Mouse (Mus musculus) liver, postnatal 0 days (tissue): ENCODE data around the gene Gm44805. TPM values are rescaled to one million over a fixed set of nuclear protein-coding genes. Genes with fewer than 3 reads are reported as not detected.

ENCODE experiments used
- ATAC-seq: fragments of 200-750 bp; cut with Nextera tagmentation; 2 replicates; pipeline ENCODE4 v1.8.0; 2017; ENCODE audit warnings: mild to moderate bottlenecking, moderate library complexity
- DNase-seq: peaks from one replicate; pipeline ENCODE4 v3.0.0-alpha.2; 2016
- H3K27ac ChIP-seq: fragments of 300-500 bp; sonication (generic); 2 replicates; pipeline ENCODE4 v1.5.1; 2014; ENCODE audit warnings: antibody characterized with exemption, moderate library complexity, mild to moderate bottlenecking, low read depth
- H3K27me3 ChIP-seq: fragments of 300-500 bp; sonication (generic); 2 replicates; pipeline ENCODE4 v1.6.1; 2014; ENCODE audit warnings: low read length, control low read depth, mixed read lengths; ENCODE audit not compliant: insufficient read depth
- H3K36me3 ChIP-seq: fragments of 300-500 bp; sonication (generic); replicated peaks from 2 replicates; pipeline ENCODE4 v1.6.1; 2014; ENCODE audit warnings: mild to moderate bottlenecking, control low read depth, low read length, moderate library complexity, mixed read lengths; ENCODE audit not compliant: insufficient read depth
- H3K4me1 ChIP-seq: fragments of 300-500 bp; sonication (generic); 2 replicates; pipeline ENCODE4 v1.6.1; 2014; ENCODE audit warnings: antibody characterized with exemption, mild to moderate bottlenecking, control low read depth; ENCODE audit not compliant: insufficient read depth
- H3K4me2 ChIP-seq: fragments of 300-500 bp; sonication (generic); 2 replicates; pipeline ENCODE4 v1.6.1; 2014; ENCODE audit warnings: low read depth, mild to moderate bottlenecking, low read length, moderate library complexity, mixed read lengths
- H3K4me3 ChIP-seq: fragments of 300-500 bp; sonication (generic); 2 replicates; pipeline ENCODE4 v1.5.1; 2014; ENCODE audit warnings: low read depth, low read length
- H3K9ac ChIP-seq: fragments of 300-500 bp; sonication (generic); replicated peaks from 2 replicates; pipeline ENCODE4 v1.6.1; 2014; ENCODE audit warnings: mild to moderate bottlenecking, moderate library complexity
- H3K9me3 ChIP-seq: fragments of 300-500 bp; sonication (generic); 2 replicates; pipeline ENCODE4 v1.6.1; 2016; ENCODE audit warnings: mild to moderate bottlenecking, control low read depth, low read length, mixed read lengths
- CTCF ChIP-seq: sonication (generic); IDR thresholded peaks from 2 replicates; pipeline ENCODE4 v1.5.1; 2016; ENCODE audit warnings: antibody characterized with exemption, low read depth
- EP300 ChIP-seq: IDR thresholded peaks from 2 replicates; pipeline ENCODE4 v1.6.1; 2016; ENCODE audit warnings: antibody characterized with exemption, low read depth, mild to moderate bottlenecking
- WGBS: fragments of 180-500 bp; shearing (Covaris S2); extraction: QIAGEN DNeasy Blood & Tissue Kit; methylation state at CpG from one replicate; pipeline ENCODE4 v1.1.7; 2014; ENCODE audit not compliant: insufficient replicate concordance; 5-methylcytosine and 5-hydroxymethylcytosine counted together
- polyA plus RNA-seq: library from polyadenylated mRNA; unstranded; fragments of >200 nt; fragmentation: Nextera tagmentation; extraction: Ambion mirVana; gene quantifications from 2 replicates; pipeline ENCODE4 v1.2.1, GENCODE M21; 2015

Gm44805 gene
- polyA plus RNA-seq, 1 experiment from 2014 or later = 187 TPM

DNA sequence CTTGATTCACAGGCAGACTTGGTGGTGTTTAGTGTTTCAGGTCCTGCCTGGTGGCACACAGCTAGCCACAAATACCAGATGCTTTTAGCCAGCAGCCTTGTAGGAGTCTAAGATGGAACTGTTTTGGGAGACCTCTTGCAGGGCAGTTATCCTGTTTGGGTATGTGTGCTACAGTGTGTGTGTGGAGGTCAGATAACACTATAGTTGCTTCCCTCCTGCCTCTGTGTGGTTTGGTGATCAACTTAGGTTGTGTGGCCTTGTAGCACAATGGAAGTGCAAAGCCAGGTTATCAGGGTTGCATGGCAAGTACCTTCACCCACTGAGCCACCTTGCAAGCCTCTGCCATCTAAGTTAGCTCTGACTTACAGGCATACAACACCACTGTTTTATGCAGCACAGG lies 48.5 kb downstream of the Gm44805 start:
- H3K9ac ChIP-seq = no peak overlapping the region
- H3K27me3 ChIP-seq = no peaks in the 10 kb centered on the region
- peak overlapping the region; percentile 4; the same call in 1 of the 2 replicates for H3K4me2 ChIP-seq
- ATAC-seq (no peak), DNase-seq (no peak)
- H3K4me1 ChIP-seq = peaks cover 16% of the 10 kb centered on the region
- no peaks in the 10 kb centered on the region for H3K9me3 ChIP-seq
- TF ChIP-seq EP300 (peak; percentile 55), CTCF (no peak)
- peaks cover 47% of the 10 kb centered on the region for H3K36me3 ChIP-seq
- peak overlapping the region; percentile 22; the same call in 1 of the 2 replicates for H3K27ac ChIP-seq
- no peak overlapping the region for H3K4me3 ChIP-seq

DNA sequence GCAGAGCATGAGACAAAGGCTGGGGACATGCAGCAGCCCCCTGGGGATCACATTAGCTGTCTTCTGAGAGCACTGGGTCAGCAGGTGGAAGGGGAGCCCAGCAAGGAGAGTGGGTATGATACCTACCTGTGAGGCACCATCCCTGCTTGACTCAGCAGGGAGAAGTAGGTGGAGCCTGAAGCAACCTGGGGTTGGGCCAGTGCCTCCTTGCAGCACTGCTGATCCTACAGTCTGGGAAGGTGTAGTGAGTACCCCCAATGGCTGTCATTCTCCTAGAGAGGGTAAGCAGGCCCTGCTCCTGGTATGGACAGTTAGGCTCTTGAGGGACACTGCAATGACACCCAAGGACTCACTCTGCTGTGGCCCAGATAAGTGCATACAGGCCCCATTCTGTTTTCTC lies 48.9 kb downstream of the Gm44805 start:
- Histone ChIP-seq H3K27ac (peak overlapping the region; percentile 22; the same call in 1 of the 2 replicates), H3K4me3 (no peak overlapping the region), H3K36me3 (peaks cover 42% of the 10 kb centered on the region), H3K4me1 (peaks cover 17% of the 10 kb centered on the region), H3K4me2 (peak overlapping the region; percentile 4; the same call in 1 of the 2 replicates), H3K9ac (no peak overlapping the region), H3K9me3 (no peaks in the 10 kb centered on the region), H3K27me3 (no peaks in the 10 kb centered on the region)
- TF ChIP-seq EP300 (no peak), CTCF (no peak)
- ATAC-seq (no peak), DNase-seq (no peak)

DNA sequence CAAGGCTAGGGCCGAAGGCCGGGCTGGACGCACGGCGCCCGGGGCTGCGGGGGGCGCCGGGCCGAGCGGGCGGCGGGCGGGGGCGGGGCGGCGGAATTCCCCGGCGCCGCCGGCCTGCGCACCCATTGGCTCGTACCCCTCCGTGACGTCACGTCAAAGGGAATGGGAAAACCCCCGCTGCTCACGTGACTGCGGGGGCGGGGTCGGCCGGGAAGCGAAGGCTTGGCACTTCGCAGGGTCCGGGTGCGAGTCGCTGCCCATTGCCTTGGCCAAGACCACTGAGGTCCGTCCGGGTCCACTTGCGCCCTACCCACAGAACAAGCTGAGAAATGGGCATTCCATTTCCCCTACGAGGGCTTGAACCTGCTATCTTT lies 51.9 kb downstream of the Gm44805 start, which contains the start of gene Relb:
Gene Relb, minus strand, starts transcription at position 78 of the 374 bp plus-strand sequence.
- Histone ChIP-seq H3K27ac (peak within 1 kb of the TSS; percentile 97), H3K27me3 (no peaks in the 10 kb centered on the region), H3K4me1 (peaks cover 17% of the 10 kb centered on the region), H3K9ac (peak within 1 kb of the TSS; percentile 73), H3K4me3 (peak within 1 kb of the TSS; percentile 73), H3K9me3 (no peaks in the 10 kb centered on the region), H3K4me2 (peak within 1 kb of the TSS; percentile 92), H3K36me3 (peaks cover 13% of the 10 kb centered on the region)
- ATAC-seq (peak; percentile 60), DNase-seq (peak; percentile 91)
- no peak for TF ChIP-seq CTCF
- no peak for TF ChIP-seq EP300
- under 1% methylated on average over 25 of the region's 41 CpGs for WGBS

DNA sequence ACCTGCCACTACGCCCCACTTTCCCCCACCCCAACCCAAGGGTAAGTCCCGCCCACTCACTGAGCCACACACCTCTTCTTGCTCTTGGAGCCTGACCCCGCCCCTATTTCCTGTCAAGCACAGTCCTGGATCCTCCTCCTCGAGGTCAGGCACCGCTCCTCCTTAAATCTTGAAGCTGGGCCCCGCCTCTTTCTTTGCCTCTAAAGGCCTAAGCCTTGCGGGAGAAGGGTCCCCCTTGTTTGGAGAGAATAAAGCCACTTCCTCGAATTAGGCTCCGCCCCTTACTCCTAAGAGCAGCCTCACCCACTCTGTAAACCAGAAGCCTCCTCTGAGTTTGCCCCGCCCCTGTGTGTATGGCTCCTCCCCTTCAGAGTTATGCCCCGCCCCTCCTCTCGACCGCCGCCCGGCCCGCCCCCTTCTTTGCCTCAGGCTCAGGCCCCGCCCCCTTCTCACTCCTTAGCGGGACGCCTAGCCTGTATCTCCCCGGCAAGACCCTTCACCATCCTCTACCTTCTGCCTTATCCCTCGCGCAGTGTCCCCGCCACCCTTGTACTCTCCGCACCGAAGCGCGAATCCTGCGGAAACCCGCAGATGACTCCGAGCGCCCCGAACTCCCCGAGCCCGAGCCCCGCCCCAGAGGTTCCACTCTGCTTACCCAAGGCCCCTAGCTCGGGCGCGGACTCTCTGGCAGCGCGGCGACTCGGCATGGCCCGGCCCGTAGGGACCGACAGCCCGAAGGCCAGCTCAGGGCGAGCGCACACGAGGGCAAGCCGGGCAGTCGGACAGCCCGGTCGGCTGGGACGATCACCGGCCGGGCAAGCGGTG lies 52.5 kb downstream of the Gm44805 start:
- H3K4me2 ChIP-seq = peak overlapping the region; percentile 92
- peak overlapping the region; percentile 97 for H3K27ac ChIP-seq
- peak overlapping the region; percentile 73 for H3K9ac ChIP-seq
- peak; percentile 84 for ATAC-seq
- no peak for TF ChIP-seq EP300
- no peak for TF ChIP-seq CTCF
- DNase-seq = peak; percentile 96
- no peaks in the 10 kb centered on the region for H3K27me3 ChIP-seq
- no peaks in the 10 kb centered on the region for H3K9me3 ChIP-seq
- 2% methylated on average over 50 of the region's 57 CpGs for WGBS
- H3K36me3 ChIP-seq = peaks cover 8% of the 10 kb centered on the region; the same call in 1 of the 2 replicates
- peak overlapping the region; percentile 73 for H3K4me3 ChIP-seq
- H3K4me1 ChIP-seq = peaks cover 17% of the 10 kb centered on the region

DNA sequence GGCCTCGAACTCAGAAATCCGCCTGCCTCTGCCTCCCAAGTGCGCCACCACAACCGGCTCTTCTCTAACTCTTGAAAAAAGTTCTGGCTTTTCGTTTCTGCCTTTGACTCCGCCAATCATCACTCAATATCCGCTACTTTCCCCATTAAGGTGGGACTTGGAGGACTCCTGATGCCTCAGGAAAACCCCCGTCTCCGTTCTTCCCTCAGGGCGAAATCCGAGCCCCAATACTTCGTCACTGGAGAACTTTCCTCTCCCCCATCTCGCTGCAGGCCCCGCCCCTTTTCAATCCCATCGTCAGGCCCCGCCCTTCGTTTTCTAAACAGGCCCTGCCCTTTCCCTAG lies 53.1 kb downstream of the Gm44805 start:
- H3K27ac ChIP-seq = peak overlapping the region; percentile 97
- peaks cover 3% of the 10 kb centered on the region; the same call in 1 of the 2 replicates for H3K36me3 ChIP-seq
- DNase-seq (no peak), ATAC-seq (no peak)
- peak overlapping the region; percentile 92 for H3K4me2 ChIP-seq
- H3K9ac ChIP-seq = no peak overlapping the region
- peaks cover 17% of the 10 kb centered on the region for H3K4me1 ChIP-seq
- H3K9me3 ChIP-seq = no peaks in the 10 kb centered on the region
- H3K27me3 ChIP-seq = no peaks in the 10 kb centered on the region
- WGBS = 10% methylated on average over 17 of the region's 17 CpGs
- TF ChIP-seq CTCF (no peak), EP300 (no peak)
- peak overlapping the region; percentile 73 for H3K4me3 ChIP-seq

DNA sequence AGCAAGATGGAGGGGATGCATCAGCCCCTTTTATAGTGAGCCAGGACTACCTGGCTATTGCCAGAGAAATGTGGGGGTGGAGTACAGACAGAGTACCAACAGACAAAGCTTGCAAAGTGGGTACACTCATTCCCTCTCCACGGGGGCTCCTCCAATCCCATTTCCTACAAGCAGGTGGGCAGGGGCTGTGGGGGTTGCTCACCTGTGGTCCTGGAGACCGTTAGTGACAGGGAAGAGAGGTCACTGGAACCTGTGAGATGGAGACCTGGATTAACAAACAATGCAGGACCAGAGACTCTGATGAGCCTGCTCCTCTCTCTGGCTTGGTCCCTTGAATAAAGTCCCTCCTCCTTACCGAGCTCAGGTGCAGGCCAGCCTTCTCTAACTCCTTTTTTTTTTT lies 53.5 kb downstream of the Gm44805 start:
- 65% methylated on average over 3 of the region's 3 CpGs for WGBS
- H3K27me3 ChIP-seq = no peaks in the 10 kb centered on the region
- peaks cover 17% of the 10 kb centered on the region for H3K4me1 ChIP-seq
- H3K4me3 ChIP-seq = peak overlapping the region; percentile 73
- no peak overlapping the region for H3K9ac ChIP-seq
- TF ChIP-seq CTCF (no peak), EP300 (no peak)
- no peak overlapping the region for H3K27ac ChIP-seq
- no peak for DNase-seq
- ATAC-seq = no peak
- H3K4me2 ChIP-seq = peak overlapping the region; percentile 92
- H3K36me3 ChIP-seq = no peaks in the 10 kb centered on the region
- no peaks in the 10 kb centered on the region for H3K9me3 ChIP-seq
